Mouse (Mus musculus) B cell, adult 62 days (primary cell): ENCODE data around the gene Olfr193. TPM values are rescaled to one million over a fixed set of nuclear protein-coding genes. Genes with fewer than 3 reads are reported as not detected.

ENCODE experiments used
- total RNA-seq: library from RNA; stranded (reverse); gene quantifications from 4 replicates; pipeline ENCODE4 v1.2.4, GENCODE M21; 2023

The Olfr193 gene
- not detected in 4 replicates for total RNA-seq

GRCm38 (mm10) chr16:59111781-59112180 lies at the start of gene Olfr193:
Olfr193 (minus strand) TSS chr16:59111881.

GRCm38 (mm10) chr16:59146746-59147145 lies 35.1 kb upstream of the Olfr193 start, which contains the start of gene Olfr195:
Olfr195 (plus strand) TSS chr16:59147046.

DNA sequence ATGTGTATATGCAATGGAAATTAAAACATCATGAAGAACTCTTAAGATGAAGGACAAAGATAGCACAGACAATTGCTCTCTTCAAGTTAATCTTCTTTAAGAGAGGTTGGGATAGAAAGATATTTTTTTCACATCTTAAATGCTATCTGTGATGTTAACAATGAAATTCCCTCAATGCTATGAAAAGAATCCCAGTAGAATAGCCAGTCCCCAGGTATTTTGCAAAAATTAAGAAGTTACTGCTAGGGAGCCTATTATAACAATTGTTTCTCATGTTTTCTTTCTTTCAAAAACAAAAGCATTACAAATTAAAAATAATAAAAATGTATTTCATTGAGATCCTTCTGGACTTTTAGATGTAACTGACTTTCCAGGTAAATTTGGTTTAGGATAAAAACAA lies 9.3 kb upstream of the Olfr193 start, which contains the start of gene Olfr194:
Gene Olfr194 (minus strand): TSS at position 101 of the 400 bp plus-strand sequence.

GRCm38 (mm10) chr16:59089722-59090121 lies 22.0 kb downstream of the Olfr193 start, which contains the start of gene Olfr191:
Olfr191 (minus strand) TSS chr16:59089822.

DNA sequence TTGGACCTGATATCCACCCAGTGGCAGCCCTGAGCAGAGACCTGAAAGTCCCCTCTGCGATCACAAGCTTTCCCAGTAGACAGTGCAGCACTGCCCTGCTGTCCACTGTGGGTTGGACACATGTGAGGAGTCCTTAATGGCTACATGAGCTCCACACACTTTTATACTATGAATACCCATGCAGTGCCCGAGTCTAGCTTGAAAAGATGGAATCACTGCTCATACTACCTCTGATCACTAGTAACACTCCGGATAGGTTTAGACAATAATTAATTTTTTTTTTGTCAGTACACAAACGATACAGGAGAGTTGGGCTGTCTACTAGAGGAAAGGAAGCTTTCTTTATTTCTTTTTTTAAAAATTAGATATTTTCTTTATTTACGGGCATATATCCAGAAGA lies 33.8 kb downstream of the Olfr193 start, which contains the start of gene Olfr190:
Gene Olfr190 (minus strand): TSS at position 101 of the 400 bp plus-strand sequence.

Other genes starting within 250 kb of the Olfr193 start
- gene Olfr177, start 237.1 kb downstream of the Olfr193 start, total RNA-seq, result not detected in 4 replicates
- not detected in 4 replicates for gene Olfr178, start 219.8 kb downstream of the Olfr193 start, total RNA-seq
- not detected in 4 replicates for gene Olfr181, start 183.1 kb downstream of the Olfr193 start, total RNA-seq
- not detected in 4 replicates for gene Olfr180, start 182.5 kb downstream of the Olfr193 start, total RNA-seq
- not detected in 4 replicates for gene Olfr183, start 116.5 kb downstream of the Olfr193 start, total RNA-seq
- gene Olfr186, start 81.6 kb downstream of the Olfr193 start, total RNA-seq, result not detected in 4 replicates
- not detected in 4 replicates for gene Olfr187, start 72.1 kb downstream of the Olfr193 start, total RNA-seq
- not detected in 4 replicates for gene Olfr190, start 33.9 kb downstream of the Olfr193 start, total RNA-seq
- gene Olfr191, start 22.1 kb downstream of the Olfr193 start, total RNA-seq, result not detected in 4 replicates
- not detected in 4 replicates for gene Olfr194, start 9.2 kb upstream of the Olfr193 start, total RNA-seq
- not detected in 4 replicates for gene Olfr195, start 35.2 kb upstream of the Olfr193 start, total RNA-seq
- gene Olfr196, start 58.6 kb upstream of the Olfr193 start, total RNA-seq, result not detected in 4 replicates
- not detected in 4 replicates for gene Olfr198, start 91.7 kb upstream of the Olfr193 start, total RNA-seq
- gene Olfr199, start 107.9 kb upstream of the Olfr193 start, total RNA-seq, result not detected in 4 replicates
- not detected in 4 replicates for gene Olfr201, start 160.8 kb upstream of the Olfr193 start, total RNA-seq
- gene Olfr202, start 174.9 kb upstream of the Olfr193 start, total RNA-seq, result not detected in 4 replicates
- gene Olfr203, start 187.0 kb upstream of the Olfr193 start, total RNA-seq, result not detected in 4 replicates
- not detected in 4 replicates for gene Olfr204, start 206.4 kb upstream of the Olfr193 start, total RNA-seq
- gene Olfr205, start 219.3 kb upstream of the Olfr193 start, total RNA-seq, result not detected in 4 replicates
- not detected in 4 replicates for gene Olfr206, start 237.4 kb upstream of the Olfr193 start, total RNA-seq